Mouse (Mus musculus) bone marrow, adult 2 months (tissue): Measurements from ENCODE around the gene Fnip2. TPM values are rescaled to one million over a fixed set of nuclear protein-coding genes. Genes with fewer than 3 reads are reported as not detected.

Experiments used
- H3K27ac ChIP-seq: fragments of 200-500 bp; 2 replicates; pipeline ENCODE4 v1.5.1; 2012; ENCODE audit warnings: low read depth, mild to moderate bottlenecking, control low read depth, inconsistent platforms, low read length; ENCODE audit not compliant: control insufficient read depth, poor library complexity, insufficient read depth
- H3K4me1 ChIP-seq: fragments of 200-500 bp; 2 replicates; pipeline ENCODE4 v1.6.1; 2011; ENCODE audit warnings: low read length; ENCODE audit not compliant: control insufficient read depth, insufficient read depth
- H3K4me3 ChIP-seq: fragments of 200-500 bp; replicated peaks from 2 replicates; pipeline ENCODE3; 2011; ENCODE audit warnings: mild to moderate bottlenecking, low read depth, low read length, control low read depth; ENCODE audit not compliant: control insufficient read depth
- CTCF ChIP-seq: fragments of 200-500 bp; IDR thresholded peaks from 2 replicates; pipeline ENCODE4 v1.5.1; 2011; ENCODE audit warnings: low read length, control low read depth; ENCODE audit not compliant: control insufficient read depth, insufficient read depth
- POLR2A ChIP-seq: fragments of 200-500 bp; IDR thresholded peaks from 2 replicates; pipeline ENCODE4 v1.6.1; 2011; ENCODE audit warnings: low read depth, mild to moderate bottlenecking, control low read depth, low read length, borderline replicate concordance; ENCODE audit not compliant: control insufficient read depth
- WGBS: fragments of 180-500 bp; shearing (Covaris S2); methylation state at CpG from one replicate; pipeline ENCODE4 v1.1.7; 2018; 5-methylcytosine and 5-hydroxymethylcytosine counted together
- polyA plus RNA-seq: library from polyadenylated mRNA; stranded (reverse); fragments of >200 nt; gene quantifications from 2 replicates; pipeline ENCODE4 v1.2.4, GENCODE M21; 2011; ENCODE audit warnings: low replicate concordance; ENCODE audit not compliant: missing spikeins, insufficient read depth, insufficient read length

Gene Fnip2
- 8.4 and 10.8 TPM in 2 replicates for polyA plus RNA-seq

DNA sequence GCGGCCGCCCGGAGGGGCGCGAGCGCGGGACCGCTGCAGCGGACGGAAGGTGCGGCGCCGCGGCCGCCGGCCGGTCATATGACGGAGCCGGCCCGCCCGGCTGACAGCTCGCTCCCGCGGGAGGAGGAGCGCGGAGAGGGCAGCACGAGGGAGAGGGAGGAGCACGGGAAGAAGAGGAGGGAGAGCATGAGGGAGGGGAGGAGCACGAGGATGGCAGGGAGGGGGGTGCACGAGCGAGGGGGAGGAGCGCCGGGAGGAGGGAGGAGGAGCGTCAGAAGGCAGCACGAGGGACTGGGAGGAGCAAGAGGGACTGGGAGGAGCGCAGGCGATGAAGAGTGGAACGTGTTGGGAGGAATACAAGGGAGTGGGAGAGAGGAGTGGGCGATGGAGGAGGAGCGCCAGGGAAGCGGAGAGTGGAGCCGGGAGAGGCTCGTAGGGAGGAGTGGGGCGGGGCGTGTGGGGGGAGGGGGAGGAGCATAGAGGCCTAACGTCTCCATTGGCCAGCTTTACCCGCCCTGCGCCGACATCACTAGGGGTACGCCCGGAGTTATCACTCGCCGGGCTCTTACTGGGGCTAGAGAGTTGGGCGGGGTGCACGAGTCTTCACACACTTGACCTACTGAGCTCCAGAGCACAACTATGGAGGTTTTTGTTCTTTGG lies at the start of gene Fnip2:
Gene Fnip2 (minus strand): TSS at position 94 of the 660 bp plus-strand sequence.
- H3K4me1 ChIP-seq = peaks cover 1% of the 10 kb centered on the region; the same call in 1 of the 2 replicates
- peak within 1 kb of the TSS; percentile 82 for H3K27ac ChIP-seq
- WGBS = 2% methylated on average over 53 of the region's 55 CpGs
- peak within 1 kb of the TSS; percentile 95 for H3K4me3 ChIP-seq
- TF ChIP-seq CTCF (no peak), POLR2A (peak; percentile 70; the same call in 1 of the 2 replicates)

DNA sequence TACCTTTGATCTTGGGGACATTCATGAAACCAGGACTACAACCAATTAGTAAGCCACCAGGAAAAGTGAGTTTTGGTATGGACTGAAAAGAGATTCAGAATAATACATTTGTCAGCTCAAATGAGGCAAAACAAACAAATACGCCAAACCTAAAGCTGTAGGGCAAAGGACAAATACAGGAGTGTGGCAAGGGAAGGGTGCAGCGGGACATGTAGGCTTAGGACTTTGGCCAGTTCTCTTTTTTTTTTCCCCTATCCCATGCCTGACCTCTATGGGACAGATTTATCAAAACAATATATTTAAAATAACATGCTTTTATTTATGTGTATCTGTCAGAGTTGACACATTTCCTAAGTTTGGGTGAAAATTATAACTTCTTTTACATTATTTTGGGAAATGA lies 42.3 kb upstream of the Fnip2 start:
- Histone ChIP-seq H3K4me3 (no peak overlapping the region), H3K4me1 (no peaks in the 10 kb centered on the region), H3K27ac (no peak overlapping the region)
- no peak for TF ChIP-seq POLR2A
- no peak for TF ChIP-seq CTCF
- WGBS = 94% methylated on average over 2 of the region's 2 CpGs

DNA sequence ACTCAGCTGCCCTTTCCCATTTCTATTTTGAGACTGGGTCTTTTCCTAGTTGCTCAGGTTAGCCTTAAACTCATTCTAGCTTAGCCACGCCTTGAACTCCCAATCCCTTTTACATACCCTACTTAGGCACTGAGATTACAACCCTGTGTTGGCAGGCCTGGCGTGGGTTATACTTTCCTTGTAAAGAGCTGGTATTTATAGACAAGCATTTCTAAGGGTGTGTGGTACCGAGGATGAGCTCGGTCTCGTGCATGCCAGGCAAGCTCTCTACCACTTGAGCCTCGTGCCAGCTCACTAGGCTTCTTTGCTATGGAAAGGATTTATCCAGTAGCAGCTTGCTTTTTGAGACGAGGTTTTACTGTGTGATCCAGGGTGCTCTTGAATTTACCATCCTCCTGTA lies 27.9 kb upstream of the Fnip2 start:
- Histone ChIP-seq H3K4me3 (no peak overlapping the region), H3K4me1 (no peaks in the 10 kb centered on the region; the same call in 1 of the 2 replicates), H3K27ac (no peak overlapping the region)
- WGBS = 84% methylated on average over 7 of the region's 7 CpGs
- no peak for TF ChIP-seq CTCF
- TF ChIP-seq POLR2A = no peak

DNA sequence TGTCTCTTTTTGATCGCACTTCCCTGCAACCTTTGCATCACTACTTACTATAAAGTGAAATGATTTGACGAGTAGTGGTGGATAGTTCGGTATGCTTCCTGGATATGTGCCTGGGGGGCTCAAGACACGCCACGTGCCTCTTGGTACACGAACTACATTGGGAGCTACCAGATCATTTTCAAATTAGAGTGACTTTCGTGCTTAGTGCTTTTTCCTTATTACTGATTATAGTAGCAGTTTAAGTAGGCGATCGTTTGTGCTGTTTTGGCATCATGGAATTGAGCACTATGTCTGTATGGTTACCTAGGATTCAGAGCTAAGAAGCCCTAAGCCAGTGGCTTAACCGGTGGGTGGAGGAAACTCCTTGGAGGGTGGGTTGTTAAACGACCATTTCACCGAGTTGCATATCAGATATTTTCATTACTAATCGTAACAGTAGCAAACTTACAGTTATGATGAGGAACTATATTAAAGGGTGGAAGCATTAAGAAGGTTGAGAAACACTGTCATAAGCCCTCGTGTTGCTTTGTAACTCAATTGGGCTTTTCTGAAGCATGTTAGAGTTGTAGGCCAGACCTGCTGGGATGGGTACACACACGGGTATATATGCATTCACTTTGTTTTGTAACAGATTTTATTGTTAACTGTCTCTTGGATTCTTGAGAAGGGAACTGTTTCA lies 24.3 kb upstream of the Fnip2 start:
- TF ChIP-seq CTCF (no peak), POLR2A (no peak)
- Histone ChIP-seq H3K4me3 (peak overlapping the region; percentile 86), H3K27ac (peak overlapping the region; percentile 48), H3K4me1 (peaks cover under 1% of the 10 kb centered on the region; the same call in 1 of the 2 replicates)
- under 1% methylated on average over 15 of the region's 15 CpGs for WGBS

DNA sequence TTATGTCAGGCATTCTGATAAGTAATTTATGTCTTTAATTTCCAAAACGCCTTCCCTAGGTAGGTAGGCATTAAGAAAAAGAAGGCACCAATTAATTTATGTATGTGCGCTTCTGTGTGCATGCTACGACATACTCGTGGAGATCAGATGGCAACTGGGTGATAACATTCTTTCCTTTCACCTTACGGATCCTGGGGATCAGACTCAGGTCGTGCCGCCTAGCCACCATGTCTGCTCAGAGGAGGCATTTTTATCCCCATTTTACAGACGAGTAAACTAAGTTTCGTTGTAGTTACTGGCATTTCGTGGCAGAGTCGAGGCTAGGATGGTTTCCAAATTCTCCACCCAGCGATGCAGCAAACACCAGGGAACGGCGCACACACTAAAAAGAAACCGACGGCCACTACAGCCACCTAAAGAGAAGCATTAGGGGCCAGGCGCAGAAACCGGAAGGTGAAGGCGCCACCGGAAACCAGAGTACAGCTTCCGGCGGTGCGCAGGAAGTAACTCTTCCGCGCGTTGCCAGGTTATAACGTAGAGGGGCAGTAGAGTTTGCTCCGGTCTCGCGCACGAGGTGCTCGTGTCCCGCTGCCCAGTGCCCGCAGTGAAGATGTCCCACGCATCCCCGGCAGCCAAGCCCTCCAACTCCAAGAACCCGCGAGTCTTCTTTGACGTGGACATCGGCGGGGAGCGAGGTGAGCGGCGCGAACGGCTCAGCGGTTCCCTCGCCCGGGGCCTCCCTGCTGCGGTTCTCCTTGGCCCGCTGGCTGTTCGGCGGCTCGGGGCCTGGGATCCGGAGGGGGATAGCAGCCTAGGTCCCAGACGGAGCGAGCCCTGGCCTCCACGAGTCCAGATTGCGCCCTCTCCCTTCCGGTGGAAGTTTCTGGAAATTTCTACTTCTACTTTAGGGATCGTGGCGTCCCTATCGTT lies 23.5 kb upstream of the Fnip2 start, which contains the start of gene Ppid:
Gene Ppid (plus strand): TSS at position 480 of the 930 bp plus-strand sequence.
- H3K4me1 ChIP-seq = peaks cover 1% of the 10 kb centered on the region; the same call in 1 of the 2 replicates
- H3K4me3 ChIP-seq = peak within 1 kb of the TSS; percentile 86
- peak within 1 kb of the TSS; percentile 48 for H3K27ac ChIP-seq
- TF ChIP-seq POLR2A (peak; percentile 79; the same call in 1 of the 2 replicates), CTCF (no peak)
- 3% methylated on average over 63 of the region's 63 CpGs for WGBS

DNA sequence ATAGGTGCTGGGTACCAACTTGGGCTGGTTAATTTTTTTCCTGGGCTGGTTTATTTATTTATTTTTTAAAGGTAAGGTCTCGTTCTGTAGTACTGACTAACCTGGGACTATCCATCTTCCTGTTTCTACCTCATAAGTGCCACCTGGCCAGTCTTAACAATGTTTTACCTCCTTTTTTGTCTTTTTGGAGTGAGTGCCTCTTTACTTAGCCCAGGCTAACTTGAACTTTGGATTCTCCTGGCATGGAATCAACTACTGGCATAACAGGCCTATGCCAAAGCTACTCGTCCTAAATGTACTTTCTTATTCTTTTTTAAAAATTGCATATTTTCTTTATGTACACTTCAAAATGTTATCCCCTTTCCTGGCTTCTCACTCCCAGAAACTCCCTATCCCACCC lies 22.1 kb upstream of the Fnip2 start:
- Histone ChIP-seq H3K4me1 (peaks cover 1% of the 10 kb centered on the region; the same call in 1 of the 2 replicates), H3K4me3 (no peak overlapping the region), H3K27ac (no peak overlapping the region)
- WGBS = 76% methylated on average over 2 of the region's 2 CpGs
- no peak for TF ChIP-seq POLR2A
- TF ChIP-seq CTCF = no peak

DNA sequence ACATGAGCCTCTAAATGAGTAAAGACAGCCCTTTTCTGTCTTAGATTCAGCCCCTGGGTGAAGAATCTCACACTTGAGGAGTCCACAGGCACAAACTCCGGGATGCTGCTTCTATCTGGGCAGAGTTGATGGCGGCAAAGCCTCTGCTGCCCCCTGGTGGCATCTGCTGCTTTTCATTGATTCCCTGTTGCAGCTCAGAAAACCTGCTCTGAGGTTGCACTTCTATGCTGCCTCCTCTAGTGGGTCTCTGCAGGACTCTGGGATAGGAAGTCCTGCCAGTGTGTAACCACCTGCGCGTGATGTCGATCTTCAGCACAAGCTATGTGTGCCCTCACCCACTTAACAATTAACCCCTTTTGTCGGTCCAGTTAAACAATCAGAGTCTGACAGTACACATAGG lies 19.2 kb upstream of the Fnip2 start:
- TF ChIP-seq POLR2A (no peak), CTCF (peak; percentile 97)
- WGBS = 2% methylated on average over 6 of the region's 6 CpGs

DNA sequence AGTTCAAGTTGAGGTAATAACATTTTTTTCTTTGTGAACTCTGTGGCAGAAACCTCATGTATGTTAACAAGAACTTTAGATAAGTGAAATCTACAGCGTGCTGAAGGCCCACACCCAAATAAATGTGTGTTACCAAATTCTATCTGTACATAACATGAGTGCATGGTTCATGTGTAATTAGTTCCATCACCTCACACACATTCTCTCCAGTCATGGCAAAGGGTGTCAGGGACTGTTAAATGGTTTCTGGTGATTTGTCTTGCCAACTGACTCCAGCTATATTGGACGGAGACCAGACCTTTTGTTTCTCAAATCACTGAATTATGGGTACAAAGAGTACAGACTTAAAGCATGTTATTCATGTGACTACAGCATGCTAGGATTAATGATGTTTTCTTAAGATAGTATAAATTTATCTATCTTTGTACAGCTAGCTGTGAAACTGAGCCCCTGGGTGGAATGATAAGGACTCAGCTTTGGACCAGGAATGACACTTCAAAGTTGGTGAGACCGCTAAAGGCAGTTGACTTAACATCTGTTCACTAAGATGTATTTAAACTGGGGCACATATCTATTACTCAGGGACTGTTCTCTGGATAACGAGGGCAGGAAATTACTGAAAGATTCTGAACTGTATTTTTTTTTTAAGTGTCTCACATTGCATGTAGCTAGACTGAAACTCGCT lies 12.4 kb upstream of the Fnip2 start:
- Histone ChIP-seq H3K4me1 (no peaks in the 10 kb centered on the region), H3K4me3 (no peak overlapping the region), H3K27ac (no peak overlapping the region)
- WGBS = 60% methylated on average over 5 of the region's 5 CpGs
- TF ChIP-seq POLR2A (no peak), CTCF (no peak)

More for the DNA sequence above, 19.2 kb upstream of the Fnip2 start:
- Histone ChIP-seq H3K4me3 (no peak overlapping the region), H3K4me1 (peaks cover 1% of the 10 kb centered on the region; the same call in 1 of the 2 replicates), H3K27ac (no peak overlapping the region)
